In the genomic region with DNA sequence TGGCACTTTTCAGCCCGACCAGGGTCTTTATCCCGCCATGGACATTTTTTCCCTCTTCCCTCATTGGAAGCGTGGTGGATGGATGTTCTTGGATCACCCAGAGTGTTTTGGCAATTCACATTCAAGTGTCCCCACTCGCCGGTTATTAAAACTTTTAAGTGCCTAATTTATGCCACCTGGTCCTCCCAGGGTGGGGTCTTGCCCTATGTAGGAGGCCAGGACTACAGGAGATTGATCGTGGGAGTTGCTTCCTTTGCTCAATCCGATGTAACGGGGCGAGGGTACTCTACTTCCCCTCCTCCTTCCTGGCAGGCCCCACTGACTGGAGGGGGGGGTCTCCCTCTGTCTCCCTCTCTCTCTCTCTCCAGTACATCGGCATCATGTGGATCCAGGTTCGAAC, we compare ENCODE assay signal across 8 mouse cellular contexts. TPM values are rescaled to one million over a fixed set of nuclear protein-coding genes. Genes with fewer than 3 reads are reported as not detected.
A peak's percentile ranks its signal among the peaks of the same experiment; 100 is the strongest.
DNase-seq lines count a peak whose midpoint lies in the region; ATAC-seq and TF ChIP-seq lines count a peak whose summit lies in the region.

No protein-coding gene starts in this region.

- H3K27me3 ChIP-seq in erythroblast, embryonic 14.5 days (ENCODE audit: control insufficient read depth), result peaks cover 4% of the 10 kb centered on the region; the same call in 1 of the 2 replicates
- no peaks in the 10 kb centered on the region for H3K27me3 ChIP-seq in liver, embryonic 14.5 days (ENCODE audit: control insufficient read depth, insufficient read depth, low read length)

- ATAC-seq in erythroblast, adult 5-6 weeks (replicated peaks; ENCODE audit: low FRiP score, poor library complexity, severe bottlenecking), result no peak
- ATAC-seq in liver, embryonic 14.5 days (ENCODE audit: insufficient read depth), result no peak
- ATAC-seq in inflammation-experienced regulatory T-cells, adult 6 months, result no peak

- peak overlapping the region; percentile 3 for H3K27ac ChIP-seq in liver, embryonic 14.5 days

- H3K4me2 ChIP-seq in liver, embryonic 14.5 days (ENCODE audit: low read depth), result peak overlapping the region; percentile 88

- peaks cover 55% of the 10 kb centered on the region for H3K36me3 ChIP-seq in erythroblast, embryonic 14.5 days (ENCODE audit: control insufficient read depth)
- peaks cover 50% of the 10 kb centered on the region for H3K36me3 ChIP-seq in liver, embryonic 14.5 days (replicated peaks; ENCODE audit: control insufficient read depth, insufficient read depth, low read depth)

- no peaks in the 10 kb centered on the region for H3K9me3 ChIP-seq in erythroblast, embryonic 14.5 days (ENCODE audit: control insufficient read depth, low read length)
- H3K9me3 ChIP-seq in liver, embryonic 14.5 days (ENCODE audit: control insufficient read depth, low read length), result no peaks in the 10 kb centered on the region

- H3K9ac ChIP-seq in liver, embryonic 14.5 days (replicated peaks), result peak overlapping the region; percentile 63

- H3K4me3 ChIP-seq in erythroblast, embryonic 14.5 days (replicated peaks), result peak overlapping the region; percentile 74
- peak overlapping the region; percentile 80 to 88 for H3K4me3 ChIP-seq in liver, embryonic 14.5 days (ENCODE audit: insufficient read depth in 1 of 2, low read depth in 2 of 2, low read length in 2 of 2)

- TF ChIP-seq CTCF in liver, embryonic 14.5 days (IDR thresholded peaks at IDR 0.05; ENCODE audit: low read depth), result no peak

- 18% methylated on average over 11 of the region's 11 CpGs for WGBS in liver, embryonic 14.5 days (ENCODE audit: insufficient replicate concordance)

- no peak for TF ChIP-seq EP300 in liver, embryonic 14.5 days (IDR thresholded peaks at IDR 0.05; ENCODE audit: low read depth)

- peaks cover 72% of the 10 kb centered on the region for H3K4me1 ChIP-seq in erythroblast, embryonic 14.5 days (ENCODE audit: control insufficient read depth)
- peaks cover 16 to 26% of the 10 kb centered on the region in 2 experiments for H3K4me1 ChIP-seq in liver, embryonic 14.5 days (replicated peaks; ENCODE audit: control insufficient read depth in 2 of 2, insufficient read depth in 2 of 2, low read length in 1 of 2)

- peak; percentile 34 for DNase-seq in thymus, postnatal 14 days
- no peak for DNase-seq in thymus, postnatal 10 days (ENCODE audit: low spot score in 2 of 2)
- DNase-seq in liver, embryonic 14.5 days (ENCODE audit: low read depth in 3 of 3, low spot score in 3 of 3), result no peak
- DNase-seq in gastrocnemius, postnatal 10 days, result no peak
- DNase-seq in left cerebral cortex, adult 18-20 months (ENCODE audit: low spot score in 2 of 2), result no peak

RNA-seq across cellular contexts. Expression of gene Uhrf1, which starts 1.6 kb away (rescaled TPM):
- 30.4 and 30.5 TPM in 2 replicates for polyA plus RNA-seq in erythroblast, embryonic 14.5 days (2012)
- total RNA-seq in erythroblast, adult 5-6 weeks (2015; ENCODE audit: low replicate concordance), result 34.4 and 53.7 TPM in 2 replicates
- 66.2 and 103 TPM in 2 replicates for total RNA-seq in erythroblast, adult 5-6 weeks (2017; ENCODE audit: low replicate concordance)
- 72.6 and 86.2 TPM in 2 replicates for polyA plus RNA-seq in liver, embryonic 14.5 days (2012; rRNA removed)
- polyA plus RNA-seq in liver, embryonic 14.5 days (2014; fragmentation: Nextera tagmentation; extraction: Ambion mirVana), result 76.0 and 90.8 TPM in 2 replicates
- 10 to 100 TPM in 1 of 3 experiments, 1 to 10 TPM in 2; 7.1 to 60.4 (median 9.6) TPM for polyA plus RNA-seq in inflammation-experienced regulatory T-cells, adult 6 months (2017; shearing (Covaris generic))
- 10 to 100 TPM; 14.4 to 20.3 TPM for total RNA-seq in gastrocnemius, postnatal 10 days (2021)
- 1 to 10 TPM in 1 of 2 experiments, under 1 TPM in 1; 0.35 to 1.1 TPM for total RNA-seq in left cerebral cortex, adult 18-20 months (2021)

RNA-seq across cellular contexts. Expression of gene Arrdc5, which starts 4.6 kb away (rescaled TPM):
- not detected in 2 replicates for polyA plus RNA-seq in erythroblast, embryonic 14.5 days (2012)
- not detected in 2 replicates for total RNA-seq in erythroblast, adult 5-6 weeks (2015; ENCODE audit: low replicate concordance)
- total RNA-seq in erythroblast, adult 5-6 weeks (2017; ENCODE audit: low replicate concordance), result not detected in 2 replicates
- polyA plus RNA-seq in liver, embryonic 14.5 days (2012; rRNA removed), result not detected in 2 replicates
- polyA plus RNA-seq in liver, embryonic 14.5 days (2014; fragmentation: Nextera tagmentation; extraction: Ambion mirVana), result not detected in 2 replicates
- polyA plus RNA-seq in inflammation-experienced regulatory T-cells, adult 6 months (2017; shearing (Covaris generic)), result not detected
- total RNA-seq in gastrocnemius, postnatal 10 days (2021), result not detected
- total RNA-seq in left cerebral cortex, adult 18-20 months (2021), result not detected

RNA-seq across cellular contexts. Expression of gene Plin3, which starts 12.0 kb away (rescaled TPM):
- polyA plus RNA-seq in erythroblast, embryonic 14.5 days (2012), result 0.86 and 1.3 TPM in 2 replicates
- 3.1 and 4.0 TPM in 2 replicates for total RNA-seq in erythroblast, adult 5-6 weeks (2015; ENCODE audit: low replicate concordance)
- 5.4 and 5.9 TPM in 2 replicates for total RNA-seq in erythroblast, adult 5-6 weeks (2017; ENCODE audit: low replicate concordance)
- 7.4 and 9.2 TPM in 2 replicates for polyA plus RNA-seq in liver, embryonic 14.5 days (2012; rRNA removed)
- polyA plus RNA-seq in liver, embryonic 14.5 days (2014; fragmentation: Nextera tagmentation; extraction: Ambion mirVana), result 24.2 and 27.2 TPM in 2 replicates
- polyA plus RNA-seq in inflammation-experienced regulatory T-cells, adult 6 months (2017; shearing (Covaris generic)), result 10 to 100 TPM; 25.6 to 28.7 (median 25.6) TPM
- total RNA-seq in gastrocnemius, postnatal 10 days (2021), result 10 to 100 TPM; 37.2 to 41.7 TPM
- total RNA-seq in left cerebral cortex, adult 18-20 months (2021), result 10 to 100 TPM; 11.9 to 15.1 TPM

RNA-seq across cellular contexts. Expression of gene Kdm4b, which starts 21.1 kb away (rescaled TPM):
- polyA plus RNA-seq in erythroblast, embryonic 14.5 days (2012), result 1.1 and 2.2 TPM in 2 replicates
- total RNA-seq in erythroblast, adult 5-6 weeks (2015; ENCODE audit: low replicate concordance), result 1.7 and 5.0 TPM in 2 replicates
- total RNA-seq in erythroblast, adult 5-6 weeks (2017; ENCODE audit: low replicate concordance), result 2.9 and 3.5 TPM in 2 replicates
- polyA plus RNA-seq in liver, embryonic 14.5 days (2012; rRNA removed), result 4.2 and 4.6 TPM in 2 replicates
- 4.5 and 6.3 TPM in 2 replicates for polyA plus RNA-seq in liver, embryonic 14.5 days (2014; fragmentation: Nextera tagmentation; extraction: Ambion mirVana)
- 1 to 10 TPM; 3.2 to 8.4 (median 8.0) TPM for polyA plus RNA-seq in inflammation-experienced regulatory T-cells, adult 6 months (2017; shearing (Covaris generic))
- total RNA-seq in gastrocnemius, postnatal 10 days (2021), result 10 to 100 TPM; 24.9 to 28.6 TPM
- 10 to 100 TPM; 59.1 to 64.7 TPM for total RNA-seq in left cerebral cortex, adult 18-20 months (2021)

RNA-seq across cellular contexts. Expression of gene Ticam1, which starts 28.1 kb away (rescaled TPM):
- polyA plus RNA-seq in erythroblast, embryonic 14.5 days (2012), result 0.90 and 0.96 TPM in 2 replicates
- total RNA-seq in erythroblast, adult 5-6 weeks (2015; ENCODE audit: low replicate concordance), result 2.5 and 5.0 TPM in 2 replicates
- total RNA-seq in erythroblast, adult 5-6 weeks (2017; ENCODE audit: low replicate concordance), result 1.3 and 2.8 TPM in 2 replicates
- polyA plus RNA-seq in liver, embryonic 14.5 days (2012; rRNA removed), result 4.9 and 6.8 TPM in 2 replicates
- polyA plus RNA-seq in liver, embryonic 14.5 days (2014; fragmentation: Nextera tagmentation; extraction: Ambion mirVana), result 3.4 and 3.8 TPM in 2 replicates
- 10 to 100 TPM in 1 of 3 experiments, 1 to 10 TPM in 2; 8.1 to 11.5 (median 8.7) TPM for polyA plus RNA-seq in inflammation-experienced regulatory T-cells, adult 6 months (2017; shearing (Covaris generic))
- total RNA-seq in gastrocnemius, postnatal 10 days (2021), result 1 to 10 TPM; 6.6 to 6.8 TPM
- total RNA-seq in left cerebral cortex, adult 18-20 months (2021), result 1 to 10 TPM; 5.2 to 7.6 TPM

Comparison
In these comparisons a context has a peak if more than half of its experiments do, and no peak if none do; other contexts are left out.
1. RNA of gene Uhrf1, which starts 1.6 kb away (total RNA-seq): 34.4 to 103 TPM in erythroblast, adult 5-6 weeks and 14.4 to 20.3 TPM in gastrocnemius, postnatal 10 days; 0.35 to 1.1 TPM in left cerebral cortex, adult 18-20 months; every median in the first group is over 4 times any median in the second.